Mouse (Mus musculus): Measurements from ENCODE around the gene Glt28d2.
"Not testable (repeated sequence)": the region's sequence is repeated elsewhere in the genome, so short reads cannot be mapped to it uniquely, and the experiment has no call there.

Gene Glt28d2

GRCm38 (mm10) chr3:85887239-85887827, at the start of gene Glt28d2, which contains the start of gene Gm37240:
Gene Glt28d2, minus strand, starts transcription at chr3:85887516.
Gene Gm37240, minus strand, starts transcription at chr3:85887518.
- DNase-seq (ENCODE audit: inconsistent age in 2 of 2, low spot score in 1 of 2), result peak; percentile 84 to 96

GRCm38 (mm10) chr3:85933586-85933985, 46.3 kb upstream of the Glt28d2 start:
- DNase-seq (ENCODE audit: inconsistent age in 2 of 2, low spot score in 1 of 2), result no peak

- DNase-seq (ENCODE audit: inconsistent age in 2 of 2, low spot score in 1 of 2), result no peak
Observed at GRCm38 (mm10) chr3:85931859-85932258, 44.5 kb upstream of the Glt28d2 start.

GRCm38 (mm10) chr3:85930671-85931255, 43.4 kb upstream of the Glt28d2 start:
- no peak for DNase-seq (ENCODE audit: inconsistent age in 2 of 2, low spot score in 1 of 2)

GRCm38 (mm10) chr3:85929711-85930110, 42.4 kb upstream of the Glt28d2 start:
- DNase-seq (ENCODE audit: inconsistent age in 2 of 2, low spot score in 1 of 2), result peak; percentile 11 to 71

- no peak for DNase-seq (ENCODE audit: inconsistent age in 2 of 2, low spot score in 1 of 2)
Observed at GRCm38 (mm10) chr3:85928140-85928611, 40.9 kb upstream of the Glt28d2 start.

- no peak for DNase-seq (ENCODE audit: inconsistent age in 2 of 2, low spot score in 1 of 2)
Observed at GRCm38 (mm10) chr3:85927296-85927695, 40.0 kb upstream of the Glt28d2 start.

GRCm38 (mm10) chr3:85923954-85924945, 36.9 kb upstream of the Glt28d2 start:
- DNase-seq (ENCODE audit: inconsistent age in 2 of 2, low spot score in 1 of 2), result peak; percentile 76 to 93

- DNase-seq (ENCODE audit: inconsistent age in 2 of 2, low spot score in 1 of 2), result no peak
Observed at GRCm38 (mm10) chr3:85923343-85923742, 36.0 kb upstream of the Glt28d2 start.

- peak; percentile 89 to 93 for DNase-seq (ENCODE audit: inconsistent age in 2 of 2, low spot score in 1 of 2)
Observed at GRCm38 (mm10) chr3:85922331-85922730, 35.0 kb upstream of the Glt28d2 start.

GRCm38 (mm10) chr3:85920671-85921070, 33.4 kb upstream of the Glt28d2 start:
- not testable (repeated sequence) for DNase-seq (ENCODE audit: inconsistent age in 2 of 2, low spot score in 1 of 2)

GRCm38 (mm10) chr3:85917600-85917999, 30.3 kb upstream of the Glt28d2 start:
- peak; percentile 19 to 78 for DNase-seq (ENCODE audit: inconsistent age in 2 of 2, low spot score in 1 of 2)

- no peak for DNase-seq (ENCODE audit: inconsistent age in 2 of 2, low spot score in 1 of 2)
Observed at GRCm38 (mm10) chr3:85914806-85915205, 27.5 kb upstream of the Glt28d2 start.

GRCm38 (mm10) chr3:85907136-85907535, 19.8 kb upstream of the Glt28d2 start:
- DNase-seq (ENCODE audit: inconsistent age in 2 of 2, low spot score in 1 of 2), result peak in 1 of 2 experiments; percentile 14

- DNase-seq (ENCODE audit: inconsistent age in 2 of 2, low spot score in 1 of 2), result peak in 1 of 2 experiments; percentile 10
Observed at GRCm38 (mm10) chr3:85904371-85904770, 17.1 kb upstream of the Glt28d2 start.

- DNase-seq (ENCODE audit: inconsistent age in 2 of 2, low spot score in 1 of 2), result no peak
Observed at GRCm38 (mm10) chr3:85895020-85895419, 7.7 kb upstream of the Glt28d2 start.

GRCm38 (mm10) chr3:85891571-85891970, 4.3 kb upstream of the Glt28d2 start:
- no peak for DNase-seq (ENCODE audit: inconsistent age in 2 of 2, low spot score in 1 of 2)

- DNase-seq (ENCODE audit: inconsistent age in 2 of 2, low spot score in 1 of 2), result peak; percentile 23 to 63
Observed at GRCm38 (mm10) chr3:85888221-85888671, 930 bp upstream of the Glt28d2 start.

GRCm38 (mm10) chr3:85886636-85887238, 579 bp downstream of the Glt28d2 start:
- peak; percentile 28 to 79 for DNase-seq (ENCODE audit: inconsistent age in 2 of 2, low spot score in 1 of 2)

GRCm38 (mm10) chr3:85885906-85886305, 1.4 kb downstream of the Glt28d2 start:
- DNase-seq (ENCODE audit: inconsistent age in 2 of 2, low spot score in 1 of 2), result peak in 1 of 2 experiments; percentile 26

GRCm38 (mm10) chr3:85880687-85881086, 6.6 kb downstream of the Glt28d2 start:
- peak; percentile 59 to 83 for DNase-seq (ENCODE audit: inconsistent age in 2 of 2, low spot score in 1 of 2)

Measured in adrenal gland, adult (tissue).